Mouse (Mus musculus): ENCODE data around the gene Adgrg3. TPM values are rescaled to one million over a fixed set of nuclear protein-coding genes. Genes with fewer than 3 reads are reported as not detected.

Gene Adgrg3
- polyA plus RNA-seq (2016; fragmentation: Nextera tagmentation; extraction: Ambion mirVana), result 1.7 and 2.4 TPM in 2 replicates

DNA sequence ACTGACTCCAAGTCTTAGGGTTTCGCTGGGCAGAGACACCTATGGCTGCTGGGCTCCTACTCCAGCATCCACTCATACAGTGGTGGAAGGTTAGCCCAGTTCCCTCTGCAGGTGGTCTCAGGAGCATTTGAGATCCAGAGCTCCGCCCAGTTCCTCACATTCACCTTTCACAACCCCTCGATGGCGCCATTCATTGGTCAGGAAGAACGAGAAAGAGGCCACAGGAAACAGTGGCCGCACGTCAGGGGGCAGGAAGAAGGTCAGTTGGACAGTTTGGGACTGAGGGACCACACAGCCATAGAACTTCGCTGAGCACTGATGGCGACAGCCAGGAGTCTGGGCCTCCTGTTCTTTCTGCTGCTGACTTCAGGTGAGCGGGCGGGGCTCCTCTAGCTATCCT is at the start of gene Adgrg3:
TSS of gene Adgrg3 (plus strand) at position 242 of the 400 bp plus-strand sequence.
- ATAC-seq (ENCODE audit: low FRiP score), result no peak
- no peak within 1 kb of the TSS for H3K9ac ChIP-seq
- no peak within 1 kb of the TSS for H3K4me3 ChIP-seq (replicated peaks)
- H3K9me3 ChIP-seq, result no peaks in the 10 kb centered on the region
- WGBS, result 79% methylated on average over 11 of the region's 11 CpGs
- peaks cover 3% of the 10 kb centered on the region; the same call in 1 of the 2 replicates for H3K4me1 ChIP-seq
- no peaks in the 10 kb centered on the region for H3K27me3 ChIP-seq
- H3K27ac ChIP-seq, result no peak within 1 kb of the TSS; the same call in 1 of the 2 replicates
- H3K36me3 ChIP-seq (replicated peaks), result peaks cover 32% of the 10 kb centered on the region
- no peak within 1 kb of the TSS for H3K4me2 ChIP-seq

DNA sequence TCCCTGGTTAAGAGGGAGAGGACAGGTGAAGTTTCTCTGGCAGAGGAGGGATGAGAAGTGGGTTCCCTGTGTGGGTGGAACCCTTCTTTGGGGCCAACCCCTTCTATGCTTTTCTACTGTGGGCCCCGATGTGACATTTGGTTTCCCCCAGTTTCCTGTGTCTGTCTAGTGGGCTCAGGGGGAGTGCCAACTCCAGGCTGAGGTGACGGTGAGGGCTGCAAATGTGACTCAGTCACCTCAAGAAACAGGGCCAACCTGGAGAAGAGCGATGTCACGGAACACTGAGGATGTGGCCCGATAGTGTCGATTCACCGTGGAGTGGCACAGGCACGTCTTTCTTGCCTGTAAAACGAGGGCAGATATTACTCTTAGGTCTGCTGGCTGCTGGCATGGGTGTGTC is 44.2 kb upstream of the Adgrg3 start:
- no peaks in the 10 kb centered on the region for H3K9me3 ChIP-seq
- no peak overlapping the region for H3K4me2 ChIP-seq
- peaks cover 15% of the 10 kb centered on the region; the same call in 1 of the 2 replicates for H3K27me3 ChIP-seq
- H3K27ac ChIP-seq, result no peak overlapping the region
- peaks cover 18% of the 10 kb centered on the region for H3K4me1 ChIP-seq
- H3K4me3 ChIP-seq (replicated peaks), result no peak overlapping the region
- no peak for ATAC-seq (ENCODE audit: low FRiP score)
- no peaks in the 10 kb centered on the region for H3K36me3 ChIP-seq (replicated peaks)
- H3K9ac ChIP-seq, result no peak overlapping the region
- WGBS, result 89% methylated on average over 9 of the region's 9 CpGs

DNA sequence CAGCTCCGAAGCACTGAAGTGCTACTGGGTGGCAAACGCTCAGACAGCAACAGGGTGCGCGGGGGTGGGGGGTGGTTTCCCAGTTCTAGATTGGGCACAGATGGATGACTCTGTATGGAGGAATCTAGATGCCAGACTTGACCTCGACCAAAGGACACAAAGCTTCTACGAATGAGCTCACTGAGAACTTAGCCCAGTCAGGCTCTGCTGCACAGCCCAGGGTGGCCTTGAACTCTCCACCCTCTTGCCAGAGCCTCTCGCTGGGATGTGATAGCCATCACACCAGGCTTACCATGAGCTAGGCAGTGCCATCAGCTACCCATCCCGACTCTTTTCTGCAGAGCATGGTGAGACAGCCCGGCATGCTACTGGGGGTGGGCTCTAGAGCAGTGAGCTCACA is 43.7 kb upstream of the Adgrg3 start:
- H3K4me1 ChIP-seq, result peaks cover 24% of the 10 kb centered on the region
- no peak overlapping the region for H3K9ac ChIP-seq
- peaks cover 15% of the 10 kb centered on the region; the same call in 1 of the 2 replicates for H3K27me3 ChIP-seq
- no peak for ATAC-seq (ENCODE audit: low FRiP score)
- H3K9me3 ChIP-seq, result no peaks in the 10 kb centered on the region
- no peaks in the 10 kb centered on the region for H3K36me3 ChIP-seq (replicated peaks)
- H3K4me2 ChIP-seq, result no peak overlapping the region
- no peak overlapping the region for H3K27ac ChIP-seq
- WGBS, result 88% methylated on average over 9 of the region's 9 CpGs
- H3K4me3 ChIP-seq (replicated peaks), result no peak overlapping the region

DNA sequence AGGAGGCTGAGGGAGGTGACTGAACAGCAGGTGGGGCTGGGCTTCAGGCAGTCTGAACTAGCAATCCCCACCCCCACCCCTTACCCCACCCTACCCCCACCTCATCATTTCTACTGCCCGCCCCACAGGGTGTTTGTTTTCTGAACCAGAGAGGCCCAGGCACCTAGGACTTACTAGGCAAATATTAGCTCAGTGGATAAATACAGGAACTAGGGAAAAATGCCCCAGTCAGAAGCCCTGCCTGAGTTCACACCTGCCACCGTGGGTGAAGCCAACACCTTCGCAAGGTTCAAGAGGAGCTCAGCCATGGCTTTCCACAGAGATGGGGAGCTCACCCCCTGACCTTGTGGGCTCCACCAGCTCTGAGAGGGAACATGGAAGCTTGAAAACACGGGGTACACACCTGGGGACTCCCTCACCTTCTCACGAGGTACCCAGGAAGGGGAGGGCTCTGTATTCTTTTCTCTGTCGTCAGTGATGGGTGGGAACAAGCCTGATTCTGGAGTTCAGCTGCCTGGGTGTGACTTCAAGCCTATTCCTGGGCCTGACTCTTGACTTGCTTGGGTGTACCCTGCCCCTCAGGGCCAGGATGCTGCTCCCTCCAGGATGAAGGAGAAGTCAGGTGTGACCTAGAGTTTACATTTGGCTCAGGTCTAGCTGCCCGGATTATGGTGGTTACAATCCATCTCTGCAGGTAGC is 42.9 kb upstream of the Adgrg3 start, which contains the start of gene Adgrg1:
TSS of gene Adgrg1 (plus strand) at position 285 of the 699 bp plus-strand sequence.
- H3K27me3 ChIP-seq, result peaks cover 16% of the 10 kb centered on the region; the same call in 1 of the 2 replicates
- ATAC-seq (ENCODE audit: low FRiP score), result no peak
- no peak within 1 kb of the TSS for H3K9ac ChIP-seq
- no peak within 1 kb of the TSS for H3K27ac ChIP-seq
- H3K4me2 ChIP-seq, result no peak within 1 kb of the TSS
- WGBS, result 56% methylated on average over 7 of the region's 7 CpGs
- no peaks in the 10 kb centered on the region for H3K9me3 ChIP-seq
- peaks cover 27% of the 10 kb centered on the region for H3K4me1 ChIP-seq
- H3K4me3 ChIP-seq (replicated peaks), result no peak within 1 kb of the TSS
- H3K36me3 ChIP-seq (replicated peaks), result no peaks in the 10 kb centered on the region

DNA sequence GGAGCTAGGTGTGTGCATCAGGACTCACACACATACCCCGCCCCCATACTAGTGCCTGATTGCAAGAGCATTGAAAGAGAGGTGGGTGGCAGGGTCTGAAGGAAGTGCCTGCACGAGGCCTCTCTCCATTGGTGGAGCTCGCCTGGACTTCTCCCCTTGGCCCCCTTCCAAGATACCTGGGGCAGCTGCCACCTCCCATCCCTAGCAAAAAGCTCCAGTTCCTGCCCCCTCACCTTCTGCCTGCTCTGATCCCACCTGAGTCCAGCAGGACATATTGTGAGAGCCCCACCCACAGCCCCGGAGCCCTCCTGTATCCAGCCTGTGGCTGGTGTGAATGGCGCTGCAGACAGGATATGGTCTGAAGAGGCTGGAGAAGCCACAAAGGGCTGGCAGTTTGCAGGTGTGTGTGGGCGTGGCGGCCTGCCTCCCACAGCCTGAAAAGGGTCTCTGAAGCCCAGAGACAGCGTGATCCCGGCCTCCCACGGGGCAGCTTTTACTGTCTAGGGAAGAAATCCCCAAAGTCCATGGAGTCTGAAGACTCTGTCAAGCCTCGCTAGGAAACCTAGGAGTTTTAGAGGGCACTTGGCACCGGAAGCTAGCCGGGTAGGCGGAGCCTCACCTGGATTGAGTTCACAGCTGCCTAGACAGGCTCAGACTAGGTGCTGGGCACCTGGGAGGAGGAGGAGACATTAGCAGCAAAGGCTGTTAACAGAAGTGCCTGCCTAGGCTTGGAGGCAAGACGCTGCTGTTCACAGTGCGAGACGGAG is 40.7 kb upstream of the Adgrg3 start:
- Histone ChIP-seq H3K4me1 (peaks cover 37% of the 10 kb centered on the region), H3K36me3 (replicated peaks) (no peaks in the 10 kb centered on the region), H3K9ac (no peak overlapping the region; the same call in 1 of the 2 replicates), H3K4me2 (peak overlapping the region; percentile 34), H3K4me3 (replicated peaks) (no peak overlapping the region), H3K27ac (no peak overlapping the region; the same call in 1 of the 2 replicates), H3K9me3 (no peaks in the 10 kb centered on the region), H3K27me3 (peaks cover 24% of the 10 kb centered on the region; the same call in 1 of the 2 replicates)
- 21% methylated on average over 17 of the region's 17 CpGs for WGBS
- no peak; the same call in 1 of the 2 replicates for ATAC-seq (ENCODE audit: low FRiP score)

DNA sequence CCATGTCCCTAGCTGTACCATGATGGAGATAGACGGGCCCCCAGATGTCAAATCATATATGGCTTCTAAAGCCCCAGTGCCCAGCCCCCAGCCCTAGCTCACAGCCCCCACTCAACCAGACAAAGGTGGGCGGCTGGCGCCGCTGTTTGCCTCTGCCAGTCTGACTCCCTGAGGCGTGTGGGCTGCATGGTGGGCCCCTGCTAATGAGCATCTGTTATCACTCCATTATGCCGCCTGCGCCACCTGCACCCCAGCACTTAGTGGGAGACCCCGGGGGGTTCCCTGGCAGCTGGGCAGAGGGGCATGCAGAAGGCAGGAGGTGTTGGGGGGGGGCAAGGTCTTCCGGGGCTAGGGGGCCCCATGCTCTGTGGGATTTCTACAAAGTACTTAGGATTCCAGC is 39.4 kb upstream of the Adgrg3 start:
- peaks cover 49% of the 10 kb centered on the region for H3K4me1 ChIP-seq
- ATAC-seq (ENCODE audit: low FRiP score), result peak; percentile 71
- H3K36me3 ChIP-seq (replicated peaks), result no peaks in the 10 kb centered on the region
- peaks cover 24% of the 10 kb centered on the region; the same call in 1 of the 2 replicates for H3K27me3 ChIP-seq
- 0 out of 2 replicates have a peak overlapping the region, but pooled peaks have one; percentile 47 for H3K27ac ChIP-seq
- H3K9ac ChIP-seq, result no peak overlapping the region
- no peaks in the 10 kb centered on the region for H3K9me3 ChIP-seq
- 25% methylated on average over 9 of the region's 9 CpGs for WGBS
- peak overlapping the region; percentile 34 for H3K4me2 ChIP-seq
- no peak overlapping the region for H3K4me3 ChIP-seq (replicated peaks)

DNA sequence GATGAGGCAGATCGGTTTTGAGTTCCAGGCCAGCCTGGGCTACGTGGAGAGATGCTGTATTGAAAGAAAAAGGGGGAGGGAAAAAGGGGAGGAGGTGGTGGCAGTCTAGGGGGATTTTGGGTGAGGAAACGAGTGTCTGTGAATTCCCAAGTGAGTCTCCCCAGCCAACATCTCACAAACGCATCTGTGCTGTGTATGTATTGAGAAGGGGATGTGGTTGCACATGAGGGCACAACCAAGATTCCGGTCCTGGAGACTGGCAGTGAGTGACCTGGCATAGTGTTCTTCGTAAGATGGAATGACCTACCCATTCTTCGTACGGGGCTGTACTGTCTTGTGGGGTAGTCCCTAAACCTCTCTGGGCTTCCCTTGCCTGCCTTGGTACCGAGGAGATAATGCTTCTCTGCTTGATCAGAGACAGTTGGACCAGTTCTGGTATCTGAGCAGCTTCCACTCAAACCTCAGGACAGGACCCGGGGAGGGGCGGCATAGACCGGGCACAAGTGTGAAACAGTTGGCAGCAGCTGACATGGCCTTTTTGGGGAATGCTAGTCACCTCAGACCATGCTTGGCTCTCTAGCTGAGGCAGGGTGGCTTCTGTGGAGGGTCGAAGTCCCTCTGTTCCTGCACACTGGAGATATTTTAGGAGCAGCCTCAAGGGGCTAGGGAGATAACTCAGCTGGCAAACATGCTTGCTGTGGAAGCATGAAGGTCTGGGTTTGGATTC is 38.7 kb upstream of the Adgrg3 start:
- Histone ChIP-seq H3K9me3 (no peaks in the 10 kb centered on the region), H3K36me3 (replicated peaks) (no peaks in the 10 kb centered on the region), H3K4me2 (peak overlapping the region; percentile 34), H3K4me3 (replicated peaks) (no peak overlapping the region), H3K4me1 (peaks cover 56% of the 10 kb centered on the region), H3K9ac (no peak overlapping the region), H3K27me3 (peaks cover 24% of the 10 kb centered on the region; the same call in 1 of the 2 replicates), H3K27ac (peak overlapping the region; percentile 47; the same call in 1 of the 2 replicates)
- ATAC-seq (ENCODE audit: low FRiP score), result no peak
- 72% methylated on average over 13 of the region's 13 CpGs for WGBS

DNA sequence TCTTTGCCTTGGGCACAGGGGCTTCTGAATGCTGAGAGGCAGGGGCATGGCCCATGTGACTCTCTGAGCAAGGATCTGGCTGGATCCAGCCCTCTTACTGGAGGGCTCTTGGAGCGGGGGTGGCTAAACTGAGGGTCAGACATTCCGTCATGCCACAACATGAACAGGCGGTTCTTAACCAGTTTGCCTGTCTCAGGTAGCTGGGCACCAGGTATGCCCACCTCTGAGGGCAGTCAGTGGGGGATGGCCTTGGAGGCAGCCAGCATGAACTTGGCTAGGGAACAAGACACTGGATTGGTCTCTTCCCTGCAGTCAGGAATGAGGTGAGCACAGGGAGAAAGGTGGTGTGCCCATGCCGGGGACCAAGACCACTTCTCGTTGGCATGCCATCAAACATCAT is 37.3 kb upstream of the Adgrg3 start:
- Histone ChIP-seq H3K36me3 (replicated peaks) (no peaks in the 10 kb centered on the region), H3K27ac (no peak overlapping the region), H3K9me3 (no peaks in the 10 kb centered on the region), H3K4me1 (peaks cover 67% of the 10 kb centered on the region), H3K9ac (no peak overlapping the region), H3K4me3 (replicated peaks) (no peak overlapping the region), H3K27me3 (peaks cover 24% of the 10 kb centered on the region; the same call in 1 of the 2 replicates), H3K4me2 (no peak overlapping the region)
- no peak for ATAC-seq (ENCODE audit: low FRiP score)
- WGBS, result 93% methylated on average over 5 of the region's 5 CpGs

DNA sequence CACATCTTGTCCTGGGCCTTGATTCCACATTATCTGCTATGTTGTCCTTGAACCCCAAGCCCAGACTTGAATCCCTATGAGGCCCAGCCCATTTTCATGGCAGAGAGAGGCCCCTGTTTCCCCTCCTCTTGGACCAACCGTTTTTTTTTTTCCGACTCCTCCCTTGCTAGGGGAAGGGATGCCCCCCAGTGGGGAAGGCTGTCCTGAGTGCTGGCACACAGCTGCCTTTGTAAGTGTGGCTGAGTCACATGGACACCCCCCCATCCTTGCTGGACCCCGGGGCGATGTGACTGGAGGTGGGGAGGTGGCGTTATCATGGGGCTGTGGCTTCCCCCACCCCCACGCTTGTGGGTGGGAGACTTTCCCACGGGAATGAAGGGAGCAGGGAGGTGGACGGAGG is 36.5 kb upstream of the Adgrg3 start:
- Histone ChIP-seq H3K27me3 (peaks cover 24% of the 10 kb centered on the region; the same call in 1 of the 2 replicates), H3K9me3 (no peaks in the 10 kb centered on the region), H3K27ac (no peak overlapping the region), H3K4me1 (peaks cover 67% of the 10 kb centered on the region), H3K4me2 (no peak overlapping the region), H3K36me3 (replicated peaks) (no peaks in the 10 kb centered on the region), H3K9ac (no peak overlapping the region), H3K4me3 (replicated peaks) (no peak overlapping the region)
- WGBS, result 62% methylated on average over 8 of the region's 8 CpGs
- no peak for ATAC-seq (ENCODE audit: low FRiP score)

DNA sequence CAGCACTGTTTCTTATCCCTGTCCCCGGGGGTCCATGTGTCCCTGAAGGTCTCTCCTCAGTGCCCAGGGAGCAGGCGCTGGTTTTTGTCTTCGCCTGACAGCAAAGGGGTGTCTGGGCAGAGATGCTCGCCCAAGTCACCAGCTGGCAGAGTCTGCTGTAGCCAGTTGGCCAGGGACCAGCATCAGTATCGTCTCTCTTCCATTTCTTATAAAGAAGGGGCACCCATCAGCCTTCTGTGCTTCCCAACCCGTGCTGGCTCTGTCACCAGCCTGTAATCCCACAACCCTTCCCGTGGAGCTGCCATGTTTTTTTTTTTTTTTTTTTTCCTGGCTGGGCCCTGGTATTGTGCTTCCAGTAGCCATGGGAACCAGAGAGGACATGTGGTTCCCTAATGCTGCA is 35.6 kb upstream of the Adgrg3 start:
- no peak for ATAC-seq (ENCODE audit: low FRiP score)
- Histone ChIP-seq H3K4me1 (peaks cover 70% of the 10 kb centered on the region), H3K9me3 (no peaks in the 10 kb centered on the region), H3K27me3 (peaks cover 21% of the 10 kb centered on the region; the same call in 1 of the 2 replicates), H3K27ac (peak overlapping the region; percentile 50; the same call in 1 of the 2 replicates), H3K36me3 (replicated peaks) (no peaks in the 10 kb centered on the region), H3K4me3 (replicated peaks) (no peak overlapping the region), H3K4me2 (no peak overlapping the region), H3K9ac (no peak overlapping the region)
- 64% methylated on average over 7 of the region's 7 CpGs for WGBS

DNA sequence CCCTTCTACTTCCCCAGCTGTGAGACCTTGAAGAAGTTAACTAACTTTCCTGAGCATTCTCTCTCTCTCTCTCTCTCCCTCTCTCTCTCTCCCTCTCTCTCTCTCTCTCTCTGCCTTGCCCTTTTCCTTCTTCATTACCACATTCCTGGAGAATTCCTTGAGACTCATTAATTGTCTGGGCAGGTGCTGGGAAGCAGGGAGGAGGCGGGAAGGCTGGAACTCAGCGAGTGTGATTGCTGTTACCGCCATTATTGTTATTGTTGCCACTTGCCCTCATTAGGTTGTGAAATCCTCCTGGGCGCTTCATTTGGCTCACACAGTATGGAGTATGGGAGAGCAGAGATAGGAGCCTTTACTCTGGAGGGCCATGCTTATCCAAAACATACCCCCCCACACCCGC is 34.3 kb upstream of the Adgrg3 start:
- Histone ChIP-seq H3K4me2 (peak overlapping the region; percentile 38; the same call in 1 of the 2 replicates), H3K36me3 (replicated peaks) (no peaks in the 10 kb centered on the region), H3K4me1 (peaks cover 62% of the 10 kb centered on the region), H3K27ac (peak overlapping the region; percentile 73), H3K9ac (no peak overlapping the region), H3K27me3 (0 out of 2 replicates have a peak, but pooled peaks cover 9% of the 10 kb centered on the region), H3K4me3 (replicated peaks) (no peak overlapping the region), H3K9me3 (no peaks in the 10 kb centered on the region)
- ATAC-seq (ENCODE audit: low FRiP score), result peak; percentile 9; the same call in 1 of the 2 replicates
- 3% methylated on average over 4 of the region's 5 CpGs for WGBS

Data from forebrain, embryonic 12.5 days (tissue).